Mouse (Mus musculus): ENCODE measurements around the gene Mgmt. TPM values are rescaled to one million over a fixed set of nuclear protein-coding genes. Genes with fewer than 3 reads are reported as not detected.

Mgmt gene
- polyA plus RNA-seq, 1 experiment from 2014 or later, result 4.9 TPM

DNA sequence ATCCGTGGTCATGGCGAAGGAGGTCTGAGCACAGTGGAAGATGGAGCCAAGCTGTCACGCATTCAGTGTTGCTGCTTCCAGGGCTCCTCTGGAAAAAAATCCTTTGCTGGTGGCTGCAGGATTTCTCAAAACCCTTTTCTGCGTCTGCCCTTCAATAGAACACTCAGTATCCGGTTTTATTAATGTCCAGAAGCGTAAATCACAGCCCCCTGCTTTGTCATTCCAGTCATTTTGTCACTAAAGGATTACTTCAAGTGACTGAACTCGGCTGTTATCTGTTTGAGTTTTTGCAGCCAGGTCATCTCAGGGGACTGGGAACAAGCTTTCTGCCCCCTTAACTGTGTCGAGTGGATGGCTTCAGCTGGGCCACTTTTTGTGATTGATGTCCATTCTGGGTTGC lies 146.2 kb downstream of the Mgmt start:
- DNase-seq (ENCODE audit: low spot score), result no peak
- no peaks in the 10 kb centered on the region for H3K36me3 ChIP-seq
- H3K4me1 ChIP-seq, result peaks cover 21% of the 10 kb centered on the region
- no peak overlapping the region for H3K4me3 ChIP-seq
- WGBS, result 52% methylated on average over 8 of the region's 8 CpGs
- no peak overlapping the region for H3K27ac ChIP-seq (replicated peaks)
- no peaks in the 10 kb centered on the region; the same call in 1 of the 2 replicates for H3K27me3 ChIP-seq (ENCODE audit: low read depth, poor library complexity, severe bottlenecking)
- no peaks in the 10 kb centered on the region for H3K9me3 ChIP-seq (replicated peaks)

- no peak overlapping the region for H3K4me3 ChIP-seq
- DNase-seq (ENCODE audit: low spot score), result no peak
- peaks cover 11% of the 10 kb centered on the region for H3K4me1 ChIP-seq
- no peaks in the 10 kb centered on the region for H3K27me3 ChIP-seq (ENCODE audit: low read depth, poor library complexity, severe bottlenecking)
- no peak overlapping the region for H3K27ac ChIP-seq (replicated peaks)
- H3K36me3 ChIP-seq, result no peaks in the 10 kb centered on the region
- WGBS, result 92% methylated on average over 4 of the region's 4 CpGs
- no peaks in the 10 kb centered on the region for H3K9me3 ChIP-seq (replicated peaks)
Observed at GRCm38 (mm10) chr7:137046891-137047290, 152.5 kb downstream of the Mgmt start.

DNA sequence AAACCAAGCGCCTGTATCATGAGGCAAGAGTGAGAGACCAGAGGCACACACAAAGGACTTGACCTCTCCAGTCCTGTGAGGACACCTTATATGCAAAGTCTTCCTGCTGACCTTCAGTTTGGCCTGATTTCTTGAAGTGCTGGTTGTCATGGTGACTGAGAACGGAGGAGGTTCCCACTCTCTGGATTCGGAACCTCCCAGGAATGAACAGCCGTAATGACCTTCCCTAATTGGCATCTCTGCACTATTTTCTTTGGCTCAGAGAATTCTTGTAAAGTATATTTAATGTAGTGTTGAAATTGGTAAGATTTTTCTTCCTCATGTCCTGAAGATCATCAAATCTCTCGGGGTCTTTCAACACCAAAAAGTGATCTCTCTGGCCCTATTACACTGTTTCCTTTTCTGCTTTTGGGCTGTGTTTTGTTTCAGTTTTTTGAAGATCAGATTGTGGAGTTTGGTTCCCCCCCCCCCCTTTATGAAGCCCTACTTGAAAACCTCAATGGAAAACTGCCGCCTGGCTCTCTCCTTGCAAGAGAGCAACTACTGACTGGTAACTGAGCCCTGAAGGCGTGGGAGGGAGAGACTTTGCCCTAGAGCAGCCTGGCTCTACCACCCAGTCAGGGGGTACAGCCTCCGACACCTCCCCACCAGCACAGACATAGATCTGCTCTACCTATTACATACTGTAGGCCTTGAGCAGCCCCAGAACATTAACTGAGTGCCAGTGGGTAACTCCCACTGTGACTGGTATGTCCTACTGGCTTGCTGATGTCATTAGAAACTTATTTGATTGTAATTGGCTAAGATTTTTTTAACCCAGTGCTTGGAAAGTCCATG lies 153.9 kb downstream of the Mgmt start:
- no peak for DNase-seq (ENCODE audit: low spot score)
- peak overlapping the region; percentile 46; the same call in 1 of the 2 replicates for H3K27ac ChIP-seq (replicated peaks)
- no peaks in the 10 kb centered on the region for H3K9me3 ChIP-seq (replicated peaks)
- no peak overlapping the region for H3K4me3 ChIP-seq
- H3K4me1 ChIP-seq, result peaks cover 11% of the 10 kb centered on the region
- no peaks in the 10 kb centered on the region for H3K36me3 ChIP-seq
- 72% methylated on average over 8 of the region's 8 CpGs for WGBS
- H3K27me3 ChIP-seq (ENCODE audit: low read depth, poor library complexity, severe bottlenecking), result no peaks in the 10 kb centered on the region

GRCm38 (mm10) chr7:137054343-137054742 lies 159.9 kb downstream of the Mgmt start:
- 77% methylated on average over 5 of the region's 5 CpGs for WGBS
- no peak overlapping the region for H3K27ac ChIP-seq (replicated peaks)
- H3K36me3 ChIP-seq, result no peaks in the 10 kb centered on the region
- H3K9me3 ChIP-seq (replicated peaks), result no peaks in the 10 kb centered on the region
- no peak overlapping the region for H3K4me3 ChIP-seq
- H3K27me3 ChIP-seq (ENCODE audit: low read depth, poor library complexity, severe bottlenecking), result no peaks in the 10 kb centered on the region
- DNase-seq (ENCODE audit: low spot score), result no peak
- no peaks in the 10 kb centered on the region for H3K4me1 ChIP-seq

DNA sequence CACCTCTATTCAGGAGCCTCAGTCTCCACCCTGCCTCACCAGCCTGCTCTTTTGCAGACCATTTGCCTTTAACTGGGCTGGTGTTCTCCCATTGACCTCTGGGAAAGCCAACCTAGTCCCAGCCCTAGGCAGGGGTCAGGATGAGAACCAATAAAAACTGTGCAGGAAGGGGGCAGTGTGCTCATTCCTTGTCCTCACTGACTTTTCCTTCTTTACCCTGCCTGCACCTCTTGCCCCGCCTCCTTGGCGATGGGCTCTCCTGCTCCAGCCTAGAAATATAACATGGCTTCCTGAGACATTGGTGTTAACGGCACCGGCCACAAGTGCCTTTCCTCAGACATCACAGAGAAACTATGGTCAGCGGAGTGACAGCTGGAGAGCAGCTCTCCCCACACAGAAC lies 161.7 kb downstream of the Mgmt start:
- Histone ChIP-seq H3K27ac (replicated peaks) (no peak overlapping the region), H3K9me3 (replicated peaks) (no peaks in the 10 kb centered on the region), H3K27me3 (ENCODE audit: low read depth, poor library complexity, severe bottlenecking) (no peaks in the 10 kb centered on the region), H3K36me3 (no peaks in the 10 kb centered on the region), H3K4me3 (no peak overlapping the region), H3K4me1 (no peaks in the 10 kb centered on the region)
- WGBS, result 61% methylated on average over 5 of the region's 5 CpGs
- DNase-seq (ENCODE audit: low spot score), result no peak

- Histone ChIP-seq H3K4me1 (0 out of 2 replicates have a peak, but pooled peaks cover 4% of the 10 kb centered on the region), H3K9me3 (replicated peaks) (no peaks in the 10 kb centered on the region), H3K27me3 (ENCODE audit: low read depth, poor library complexity, severe bottlenecking) (no peaks in the 10 kb centered on the region), H3K36me3 (no peaks in the 10 kb centered on the region), H3K4me3 (no peak overlapping the region), H3K27ac (replicated peaks) (no peak overlapping the region)
- WGBS, result 34% methylated on average over 3 of the region's 3 CpGs
- DNase-seq (ENCODE audit: low spot score), result no peak
Observed at GRCm38 (mm10) chr7:137060488-137060887, 166.1 kb downstream of the Mgmt start.

DNA sequence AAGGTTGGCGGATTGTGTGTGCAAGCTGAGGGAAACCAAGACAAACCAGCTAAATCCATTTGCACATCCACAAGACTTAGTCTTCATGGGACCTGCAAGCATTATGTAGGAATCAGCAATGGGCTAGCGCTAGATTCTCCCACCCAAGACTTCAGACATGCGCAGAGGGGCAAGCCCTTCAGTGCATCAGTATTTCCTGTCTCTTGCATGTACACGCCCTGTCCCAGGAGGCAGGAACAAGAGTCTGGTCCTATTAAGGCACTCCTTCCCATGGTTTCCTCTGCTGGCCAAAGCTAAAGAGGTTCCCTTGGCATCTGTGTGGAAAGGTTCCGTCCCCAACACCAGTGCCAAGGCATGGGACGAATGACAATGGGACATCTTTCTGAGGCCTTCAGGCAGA lies 166.7 kb downstream of the Mgmt start:
- 91% methylated on average over 6 of the region's 6 CpGs for WGBS
- Histone ChIP-seq H3K4me3 (no peak overlapping the region), H3K27me3 (ENCODE audit: low read depth, poor library complexity, severe bottlenecking) (no peaks in the 10 kb centered on the region), H3K36me3 (no peaks in the 10 kb centered on the region), H3K9me3 (replicated peaks) (no peaks in the 10 kb centered on the region), H3K4me1 (0 out of 2 replicates have a peak, but pooled peaks cover 4% of the 10 kb centered on the region), H3K27ac (replicated peaks) (no peak overlapping the region)
- DNase-seq (ENCODE audit: low spot score), result no peak

- 0 out of 2 replicates have a peak, but pooled peaks cover 4% of the 10 kb centered on the region for H3K4me1 ChIP-seq
- WGBS, result 91% methylated on average over 9 of the region's 9 CpGs
- no peak overlapping the region for H3K4me3 ChIP-seq
- DNase-seq (ENCODE audit: low spot score), result no peak
- H3K9me3 ChIP-seq (replicated peaks), result no peaks in the 10 kb centered on the region
- no peaks in the 10 kb centered on the region for H3K27me3 ChIP-seq (ENCODE audit: low read depth, poor library complexity, severe bottlenecking)
- H3K36me3 ChIP-seq, result no peaks in the 10 kb centered on the region
- H3K27ac ChIP-seq (replicated peaks), result no peak overlapping the region
Observed at GRCm38 (mm10) chr7:137064255-137064654, 169.8 kb downstream of the Mgmt start.

GRCm38 (mm10) chr7:137065408-137065807 lies 171.0 kb downstream of the Mgmt start:
- 92% methylated on average over 5 of the region's 5 CpGs for WGBS
- Histone ChIP-seq H3K4me1 (0 out of 2 replicates have a peak, but pooled peaks cover 4% of the 10 kb centered on the region), H3K27ac (replicated peaks) (no peak overlapping the region), H3K27me3 (ENCODE audit: low read depth, poor library complexity, severe bottlenecking) (0 out of 2 replicates have a peak, but pooled peaks cover 5% of the 10 kb centered on the region), H3K4me3 (no peak overlapping the region), H3K9me3 (replicated peaks) (no peaks in the 10 kb centered on the region), H3K36me3 (no peaks in the 10 kb centered on the region)
- no peak for DNase-seq (ENCODE audit: low spot score)

DNA sequence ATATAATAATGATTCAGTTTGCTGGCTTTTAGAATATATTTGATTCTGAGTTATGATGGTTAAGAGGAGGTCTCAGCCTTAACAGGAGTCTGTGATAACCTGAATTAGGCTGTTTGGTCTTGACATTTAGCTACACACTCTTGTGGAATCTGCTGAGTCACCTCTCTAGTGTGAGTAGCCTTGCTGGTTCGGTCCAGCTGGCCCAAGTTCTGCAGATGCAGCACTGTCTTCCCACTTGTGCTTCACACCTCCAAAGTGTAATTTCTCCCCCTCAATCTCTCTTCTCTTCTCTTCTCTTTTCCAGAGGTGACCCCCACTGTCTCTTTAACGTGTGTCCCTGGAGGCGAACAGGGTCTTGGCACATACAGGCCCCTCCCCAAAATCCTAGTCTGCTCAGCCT lies 171.8 kb downstream of the Mgmt start:
- 0 out of 2 replicates have a peak, but pooled peaks cover 4% of the 10 kb centered on the region for H3K4me1 ChIP-seq
- WGBS, result 82% methylated on average over 3 of the region's 3 CpGs

GRCm38 (mm10) chr7:137066997-137067396 lies 172.6 kb downstream of the Mgmt start:
- Histone ChIP-seq H3K4me1 (no peaks in the 10 kb centered on the region), H3K9me3 (replicated peaks) (no peaks in the 10 kb centered on the region), H3K27me3 (ENCODE audit: low read depth, poor library complexity, severe bottlenecking) (0 out of 2 replicates have a peak, but pooled peaks cover 5% of the 10 kb centered on the region), H3K4me3 (no peak overlapping the region), H3K27ac (replicated peaks) (no peak overlapping the region), H3K36me3 (no peaks in the 10 kb centered on the region)
- no peak for DNase-seq (ENCODE audit: low spot score)
- WGBS, result 91% methylated on average over 4 of the region's 4 CpGs

More for the DNA sequence above, 171.8 kb downstream of the Mgmt start:
- Histone ChIP-seq H3K27ac (replicated peaks) (no peak overlapping the region), H3K36me3 (no peaks in the 10 kb centered on the region), H3K27me3 (ENCODE audit: low read depth, poor library complexity, severe bottlenecking) (0 out of 2 replicates have a peak, but pooled peaks cover 5% of the 10 kb centered on the region), H3K4me3 (no peak overlapping the region), H3K9me3 (replicated peaks) (no peaks in the 10 kb centered on the region)
- no peak for DNase-seq (ENCODE audit: low spot score)

DNA sequence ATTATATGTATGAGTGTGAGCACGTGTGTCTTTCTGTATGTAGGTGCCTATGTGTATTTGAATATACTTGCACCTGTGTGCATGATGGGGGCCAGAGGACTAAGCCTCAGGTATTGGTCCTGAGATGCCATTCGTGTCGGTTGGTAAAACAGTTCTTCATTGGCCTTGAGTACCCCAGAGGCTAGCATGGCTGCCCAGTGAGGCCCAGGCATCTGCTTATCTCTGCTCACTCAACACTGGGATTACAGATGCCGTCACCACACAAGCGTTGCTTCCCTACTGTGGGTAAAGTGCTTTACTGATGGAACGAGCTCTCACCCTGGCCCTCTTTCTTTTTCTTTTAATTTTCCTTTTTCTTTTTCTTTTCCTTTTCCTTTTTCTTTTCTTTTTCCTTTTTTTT lies 173.3 kb downstream of the Mgmt start:
- 0 out of 2 replicates have a peak, but pooled peaks cover 5% of the 10 kb centered on the region for H3K27me3 ChIP-seq (ENCODE audit: low read depth, poor library complexity, severe bottlenecking)
- DNase-seq (ENCODE audit: low spot score), result no peak
- H3K36me3 ChIP-seq, result no peaks in the 10 kb centered on the region
- no peaks in the 10 kb centered on the region for H3K9me3 ChIP-seq (replicated peaks)
- no peaks in the 10 kb centered on the region for H3K4me1 ChIP-seq
- 86% methylated on average over 6 of the region's 6 CpGs for WGBS
- H3K4me3 ChIP-seq, result no peak overlapping the region
- H3K27ac ChIP-seq (replicated peaks), result no peak overlapping the region

- no peaks in the 10 kb centered on the region for H3K36me3 ChIP-seq
- H3K27ac ChIP-seq (replicated peaks), result no peak overlapping the region
- no peak for DNase-seq (ENCODE audit: low spot score)
- H3K9me3 ChIP-seq (replicated peaks), result no peaks in the 10 kb centered on the region
- no peak overlapping the region for H3K4me3 ChIP-seq
- 0 out of 2 replicates have a peak, but pooled peaks cover 5% of the 10 kb centered on the region for H3K27me3 ChIP-seq (ENCODE audit: low read depth, poor library complexity, severe bottlenecking)
- WGBS, result 87% methylated on average over 5 of the region's 5 CpGs
- peaks cover 2% of the 10 kb centered on the region; the same call in 1 of the 2 replicates for H3K4me1 ChIP-seq
Observed at GRCm38 (mm10) chr7:137068796-137069195, 174.4 kb downstream of the Mgmt start.
